Comparison of ENCODE assay signal across 9 mouse cellular contexts in genomic region chr4:152212531-152212930, GRCm38 (mm10). TPM values are rescaled to one million over a fixed set of nuclear protein-coding genes. Genes with fewer than 3 reads are reported as not detected.
DNase-seq lines count a peak whose midpoint lies in the region; ATAC-seq and TF ChIP-seq lines count a peak whose summit lies in the region.
"Had no signal": no experiment of that assay in that cellular context is flagged by ENCODE, and none has a peak within 500 bp of the region (broad histone marks: within the 10 kb centered on the region; RNA-seq: fewer than 3 reads in every experiment).

No protein-coding gene starts in this region.

- H3K4me3 ChIP-seq in E14TG2a.4 (replicated peaks; ENCODE audit: low read length), result no peak overlapping the region
- no peak overlapping the region for H3K4me3 ChIP-seq in kidney, embryonic 15.5 days (replicated peaks)
- no peak overlapping the region for H3K4me3 ChIP-seq in liver, embryonic 15.5 days (replicated peaks)
- H3K4me3 ChIP-seq in olfactory bulb, adult 2 months (ENCODE audit: insufficient read depth, low read depth, low read length), result no peak overlapping the region
- H3K4me3 ChIP-seq: hindbrain, embryonic 15.5 days had no signal

- H3K9ac ChIP-seq in kidney, embryonic 15.5 days, result no peak overlapping the region
- no peak overlapping the region for H3K9ac ChIP-seq in liver, embryonic 15.5 days
- H3K9ac ChIP-seq: hindbrain, embryonic 15.5 days had no signal

- peak; percentile 85 for ATAC-seq in granulocyte monocyte progenitor cell, adult 5-6 weeks (replicated peaks; ENCODE audit: poor library complexity, severe bottlenecking)
- peak; percentile 57 for ATAC-seq in kidney, embryonic 15.5 days (replicated peaks; ENCODE audit: low FRiP score)
- ATAC-seq in liver, embryonic 15.5 days (ENCODE audit: insufficient read depth), result peak; percentile 40

- peaks cover 38% of the 10 kb centered on the region for H3K36me3 ChIP-seq in E14TG2a.4 (ENCODE audit: insufficient read depth, low read length)
- no peaks in the 10 kb centered on the region; the same call in 1 of the 2 replicates for H3K36me3 ChIP-seq in kidney, embryonic 15.5 days
- H3K36me3 ChIP-seq in liver, embryonic 15.5 days (replicated peaks), result no peaks in the 10 kb centered on the region

- DNase-seq in 3134 (ENCODE audit: extremely low read depth, insufficient read length, low spot score), result peak; percentile 43
- peak; percentile 76 to 77 for DNase-seq in cerebellum, postnatal 14 days
- peak; percentile 51 for DNase-seq in urinary bladder, postnatal 25 days (ENCODE audit: low spot score)

- no peaks in the 10 kb centered on the region for H3K9me3 ChIP-seq in E14TG2a.4 (ENCODE audit: low read length)
- H3K9me3 ChIP-seq in kidney, embryonic 15.5 days (replicated peaks), result no peaks in the 10 kb centered on the region
- no peaks in the 10 kb centered on the region for H3K9me3 ChIP-seq in liver, embryonic 15.5 days (replicated peaks)
- H3K9me3 ChIP-seq: hindbrain, embryonic 15.5 days had no signal

- H3K27me3 ChIP-seq in E14TG2a.4 (ENCODE audit: insufficient read depth, low read length), result no peaks in the 10 kb centered on the region
- no peaks in the 10 kb centered on the region for H3K27me3 ChIP-seq in kidney, embryonic 15.5 days
- no peaks in the 10 kb centered on the region for H3K27me3 ChIP-seq in liver, embryonic 15.5 days
- H3K27me3 ChIP-seq: hindbrain, embryonic 15.5 days had no signal

- H3K27ac ChIP-seq in kidney, embryonic 15.5 days, result peak overlapping the region; percentile 60
- H3K27ac ChIP-seq in liver, embryonic 15.5 days (replicated peaks), result 0 out of 2 replicates have a peak overlapping the region, but pooled peaks have one; percentile 10
- H3K27ac ChIP-seq in olfactory bulb, adult 2 months (ENCODE audit: insufficient read depth, low read depth, low read length), result peak overlapping the region; percentile 52; the same call in 1 of the 2 replicates
- H3K27ac ChIP-seq: hindbrain, embryonic 15.5 days had no signal

- TF ChIP-seq POLR2A in olfactory bulb, adult 2 months (IDR thresholded peaks at IDR 0.05; ENCODE audit: insufficient read depth, low read depth, low read length), result no peak

- WGBS in kidney, embryonic 15.5 days, result 44% methylated on average over 5 of the region's 5 CpGs
- WGBS in liver, embryonic 15.5 days (ENCODE audit: insufficient replicate concordance), result 27% methylated on average over 5 of the region's 5 CpGs
- WGBS in olfactory bulb, adult 2 months, result 34% methylated on average over 5 of the region's 5 CpGs

- TF ChIP-seq CTCF in E14TG2a.4 (conservative IDR thresholded peaks at IDR 0.05; ENCODE audit: low read length), result peak; percentile 43
- 0 out of 2 replicates have a peak, but pooled peaks have one; percentile 47 for TF ChIP-seq CTCF in olfactory bulb, adult 2 months (IDR thresholded peaks at IDR 0.05; ENCODE audit: insufficient read depth, low read depth, low read length)

- peaks cover 46% of the 10 kb centered on the region for H3K4me1 ChIP-seq in E14TG2a.4 (replicated peaks; ENCODE audit: low read depth, low read length)
- peaks cover 23% of the 10 kb centered on the region for H3K4me1 ChIP-seq in kidney, embryonic 15.5 days
- peaks cover 22% of the 10 kb centered on the region for H3K4me1 ChIP-seq in liver, embryonic 15.5 days (replicated peaks)
- H3K4me1 ChIP-seq in olfactory bulb, adult 2 months (ENCODE audit: control insufficient read depth, insufficient read depth, low read length), result peaks cover 29% of the 10 kb centered on the region

- H3K4me2 ChIP-seq in kidney, embryonic 15.5 days, result no peak overlapping the region
- H3K4me2 ChIP-seq in liver, embryonic 15.5 days, result no peak overlapping the region
- H3K4me2 ChIP-seq: hindbrain, embryonic 15.5 days had no signal

RNA-seq across cellular contexts. Expression of gene Acot7, which starts 34.6 kb away (rescaled TPM):
- total RNA-seq in granulocyte monocyte progenitor cell, adult 5-6 weeks (2014; fragmentation: Nextera tagmentation), result 124 and 134 TPM in 2 replicates
- 79.4 and 89.5 TPM in 2 replicates for total RNA-seq in granulocyte monocyte progenitor cell, adult 5-6 weeks (2017)
- polyA plus RNA-seq in kidney, embryonic 15.5 days (2015; fragmentation: Nextera tagmentation; extraction: Ambion mirVana), result 65.6 and 71.7 TPM in 2 replicates
- polyA plus RNA-seq in liver, embryonic 15.5 days (2015; fragmentation: Nextera tagmentation; extraction: Ambion mirVana), result 14.0 and 14.2 TPM in 2 replicates
- not detected in 2 replicates for polyA plus RNA-seq in olfactory bulb, adult 2 months (2012; ENCODE audit: insufficient read depth, insufficient read length, low replicate concordance, missing spikeins)

RNA-seq across cellular contexts. Expression of gene Hes2, which starts 53.9 kb away (rescaled TPM):
- total RNA-seq in granulocyte monocyte progenitor cell, adult 5-6 weeks (2014; fragmentation: Nextera tagmentation), result not detected in 2 replicates
- not detected in 2 replicates for total RNA-seq in granulocyte monocyte progenitor cell, adult 5-6 weeks (2017)
- polyA plus RNA-seq in kidney, embryonic 15.5 days (2015; fragmentation: Nextera tagmentation; extraction: Ambion mirVana), result 0.08 and 0.17 TPM in 2 replicates
- polyA plus RNA-seq in liver, embryonic 15.5 days (2015; fragmentation: Nextera tagmentation; extraction: Ambion mirVana), result 0.14 TPM in 1 of 2 replicates, not detected in the other
- not detected in 2 replicates for polyA plus RNA-seq in olfactory bulb, adult 2 months (2012; ENCODE audit: insufficient read depth, insufficient read length, low replicate concordance, missing spikeins)
- polyA plus RNA-seq: hindbrain, embryonic 15.5 days had no signal

Comparison
In these comparisons a context has a peak if more than half of its experiments do, and no peak if none do; other contexts are left out.
1. H3K27ac ChIP-seq: peak in every context shown above with its lines; median percentile 60 in kidney, embryonic 15.5 days; 52 in olfactory bulb, adult 2 months; 10 in liver, embryonic 15.5 days.
2. RNA of gene Acot7, which starts 34.6 kb away (polyA plus RNA-seq): 65.6 to 71.7 TPM in kidney, embryonic 15.5 days and 14.0 to 14.2 TPM in liver, embryonic 15.5 days; not detected in olfactory bulb, adult 2 months; every median in the first group is over 10 times any median in the second.
3. Peak in every context shown above with its lines, with median percentiles within 50 percentile points of each other: DNase-seq and ATAC-seq.